Mouse (Mus musculus) bone marrow macrophage, adult 2 months (primary cell): ENCODE measurements around the gene Trim29. TPM values are rescaled to one million over a fixed set of nuclear protein-coding genes. Genes with fewer than 3 reads are reported as not detected.
A peak's percentile ranks its signal among the peaks of the same experiment; 100 is the strongest.

Experiments
- H3K27ac ChIP-seq: 2 replicates; pipeline ENCODE4 v1.5.1; 2012; ENCODE audit warnings: low read depth, low read length; ENCODE audit not compliant: insufficient read depth
- H3K4me1 ChIP-seq: 2 replicates; pipeline ENCODE4 v1.6.1; 2012; ENCODE audit warnings: low read length; ENCODE audit not compliant: control insufficient read depth, insufficient read depth
- H3K4me3 ChIP-seq: 2 replicates; pipeline ENCODE4 v1.5.1; 2012; ENCODE audit warnings: mild to moderate bottlenecking, low read length, moderate library complexity; ENCODE audit not compliant: insufficient read depth
- CTCF ChIP-seq: IDR thresholded peaks from 2 replicates; pipeline ENCODE4 v1.5.1; 2012; ENCODE audit warnings: low read depth, mild to moderate bottlenecking, low read length, moderate library complexity
- POLR2A ChIP-seq: IDR thresholded peaks from 2 replicates; pipeline ENCODE4 v1.6.1; 2012; ENCODE audit warnings: mild to moderate bottlenecking, low read depth, low read length, borderline replicate concordance
- polyA plus RNA-seq: library from polyadenylated mRNA; stranded (reverse); fragments of >200 nt; gene quantifications from 2 replicates; pipeline ENCODE4 v1.2.4, GENCODE M21; 2012; ENCODE audit not compliant: missing spikeins, insufficient read depth, insufficient read length

Trim29 gene
- polyA plus RNA-seq: not detected in 2 replicates

DNA sequence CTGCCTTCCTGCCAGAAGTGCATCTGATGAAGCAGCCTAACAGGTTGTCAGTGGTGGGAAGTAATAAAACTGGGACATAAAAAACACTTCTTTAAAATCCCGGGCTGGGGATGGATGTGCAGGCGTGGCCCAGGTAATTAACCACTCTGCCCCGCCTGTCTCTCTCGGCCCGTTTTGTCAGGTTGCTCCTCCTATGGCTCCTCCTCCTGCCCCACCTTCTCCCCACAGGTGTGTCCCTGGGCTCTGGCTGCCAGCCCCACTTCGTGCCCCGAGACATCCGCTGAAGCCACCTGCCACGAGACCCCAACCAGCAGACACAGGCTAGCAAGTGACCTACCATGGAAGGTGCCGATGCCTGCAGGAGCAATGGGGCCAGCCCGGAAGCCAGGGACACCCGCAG lies at the start of gene Trim29:
Gene Trim29, plus strand, starts transcription at position 311 of the 400 bp plus-strand sequence.
- Histone ChIP-seq H3K27ac (no peak within 1 kb of the TSS), H3K4me1 (peaks cover 18% of the 10 kb centered on the region), H3K4me3 (no peak within 1 kb of the TSS)
- no peak for TF ChIP-seq CTCF
- no peak for TF ChIP-seq POLR2A

GRCm38 (mm10) chr9:43261124-43261907 lies 49.3 kb upstream of the Trim29 start:
- Histone ChIP-seq H3K4me3 (no peak overlapping the region), H3K27ac (no peak overlapping the region), H3K4me1 (no peaks in the 10 kb centered on the region)
- TF ChIP-seq POLR2A (no peak), CTCF (no peak)

DNA sequence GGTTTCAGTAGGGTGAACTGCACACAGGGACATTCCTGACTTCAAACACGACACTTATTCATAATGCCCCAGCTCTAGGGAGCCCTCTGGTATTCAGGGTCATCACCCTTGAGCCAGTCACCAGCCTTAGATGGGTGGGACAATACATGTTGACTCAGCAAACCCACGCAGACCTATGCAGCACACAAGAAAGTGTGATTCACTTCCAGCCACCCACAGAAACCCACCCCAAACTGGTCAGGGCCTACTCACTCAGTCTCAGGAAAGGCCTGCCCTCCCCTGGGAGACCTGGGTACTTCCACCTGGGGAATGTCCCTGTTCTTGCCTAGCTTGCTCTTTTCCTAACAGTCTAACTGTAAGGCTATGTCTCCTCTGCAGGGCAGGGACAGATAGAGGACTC lies 48.7 kb upstream of the Trim29 start:
- Histone ChIP-seq H3K4me1 (no peaks in the 10 kb centered on the region), H3K27ac (no peak overlapping the region), H3K4me3 (no peak overlapping the region)
- TF ChIP-seq POLR2A (no peak), CTCF (no peak)

- Histone ChIP-seq H3K4me3 (no peak overlapping the region), H3K27ac (no peak overlapping the region), H3K4me1 (no peaks in the 10 kb centered on the region)
- no peak for TF ChIP-seq POLR2A
- no peak for TF ChIP-seq CTCF
Measured at GRCm38 (mm10) chr9:43262390-43262789, 48.3 kb upstream of the Trim29 start.

GRCm38 (mm10) chr9:43262811-43263550 lies 47.7 kb upstream of the Trim29 start:
- H3K27ac ChIP-seq: no peak overlapping the region
- TF ChIP-seq CTCF (no peak), POLR2A (no peak)

GRCm38 (mm10) chr9:43263946-43264451 lies 46.6 kb upstream of the Trim29 start:
- TF ChIP-seq POLR2A (no peak), CTCF (no peak)
- Histone ChIP-seq H3K4me3 (no peak overlapping the region), H3K4me1 (no peaks in the 10 kb centered on the region), H3K27ac (no peak overlapping the region)

More at GRCm38 (mm10) chr9:43262811-43263550, 47.7 kb upstream of the Trim29 start:
- Histone ChIP-seq H3K4me1 (no peaks in the 10 kb centered on the region), H3K4me3 (no peak overlapping the region)

GRCm38 (mm10) chr9:43265194-43265593 lies 45.5 kb upstream of the Trim29 start:
- H3K4me1 ChIP-seq: no peaks in the 10 kb centered on the region
- H3K27ac ChIP-seq: no peak overlapping the region
- no peak for TF ChIP-seq CTCF
- no peak for TF ChIP-seq POLR2A
- no peak overlapping the region for H3K4me3 ChIP-seq

GRCm38 (mm10) chr9:43267357-43267756 lies 43.3 kb upstream of the Trim29 start:
- Histone ChIP-seq H3K4me3 (no peak overlapping the region), H3K27ac (no peak overlapping the region), H3K4me1 (no peaks in the 10 kb centered on the region; the same call in 1 of the 2 replicates)
- TF ChIP-seq POLR2A: no peak
- TF ChIP-seq CTCF: peak; percentile 25; the same call in 1 of the 2 replicates

DNA sequence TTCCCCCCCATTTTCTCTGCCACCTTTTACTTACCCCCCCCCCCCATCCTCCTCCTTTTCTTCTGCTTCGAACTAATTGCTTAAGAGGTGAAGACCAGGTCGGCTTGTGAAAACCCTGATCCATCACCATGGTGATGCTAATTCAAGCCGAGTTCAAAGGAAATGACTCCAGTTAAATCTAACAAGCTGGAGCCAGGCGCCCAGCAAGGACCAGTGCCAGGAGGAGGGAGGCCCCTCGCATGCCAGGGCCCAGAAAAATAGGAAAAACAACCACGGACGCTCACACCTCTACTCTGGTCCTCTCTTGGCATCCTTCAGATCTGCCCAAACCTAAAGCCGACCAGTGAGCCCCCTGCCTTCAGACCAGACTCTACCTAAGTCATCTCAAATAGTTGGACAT lies 41.5 kb upstream of the Trim29 start:
- H3K4me1 ChIP-seq: no peaks in the 10 kb centered on the region; the same call in 1 of the 2 replicates
- no peak overlapping the region for H3K4me3 ChIP-seq
- H3K27ac ChIP-seq: no peak overlapping the region
- no peak for TF ChIP-seq POLR2A
- no peak for TF ChIP-seq CTCF
